Mouse (Mus musculus): ENCODE measurements at regions not wholly inside any gene's neighbourhood (a gene's known extent, or its start where the extent isn't known, plus 50 kb on each side); places are given as distances from the start of the nearest gene placed in this dataset.
A peak's percentile ranks its signal among the peaks of the same experiment; 100 is the strongest.

DNA sequence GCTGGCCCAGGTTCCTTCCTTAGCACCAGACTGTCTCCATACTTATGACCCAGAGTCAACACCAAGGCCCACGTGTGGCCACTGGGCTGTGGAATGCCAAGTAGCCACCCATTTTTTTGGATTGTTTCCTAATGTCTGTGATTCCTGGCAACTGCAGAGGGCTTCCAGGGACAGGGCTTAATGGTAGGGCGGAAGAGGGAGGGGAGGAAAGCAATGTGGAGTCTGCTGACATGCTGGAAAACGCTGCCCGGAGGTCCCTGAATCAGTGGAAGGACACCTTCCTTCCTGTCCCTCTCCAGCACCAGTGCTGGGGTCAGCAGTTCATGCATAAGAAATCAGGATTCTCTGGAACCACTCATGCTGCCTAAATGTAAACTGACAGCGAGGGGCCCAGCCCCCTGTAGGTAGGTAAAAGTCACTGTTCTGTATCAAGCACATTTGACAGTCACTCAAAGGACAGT lies 90.8 kb downstream of the Iyd start:
- no peaks in the 10 kb centered on the region for H3K9me3 ChIP-seq
- 0 out of 2 replicates have a peak, but pooled peaks cover 5% of the 10 kb centered on the region for H3K4me1 ChIP-seq
- WGBS = 43% methylated on average over 5 of the region's 5 CpGs
- no peak overlapping the region for H3K4me3 ChIP-seq (replicated peaks)
- H3K27me3 ChIP-seq (replicated peaks) = no peaks in the 10 kb centered on the region
- ATAC-seq (ENCODE audit: insufficient read depth, low FRiP score, low read depth) = no peak; the same call in 1 of the 2 replicates
- H3K4me2 ChIP-seq = no peak overlapping the region
- H3K36me3 ChIP-seq = no peaks in the 10 kb centered on the region
- no peak overlapping the region for H3K9ac ChIP-seq
- H3K27ac ChIP-seq = no peak overlapping the region

DNA sequence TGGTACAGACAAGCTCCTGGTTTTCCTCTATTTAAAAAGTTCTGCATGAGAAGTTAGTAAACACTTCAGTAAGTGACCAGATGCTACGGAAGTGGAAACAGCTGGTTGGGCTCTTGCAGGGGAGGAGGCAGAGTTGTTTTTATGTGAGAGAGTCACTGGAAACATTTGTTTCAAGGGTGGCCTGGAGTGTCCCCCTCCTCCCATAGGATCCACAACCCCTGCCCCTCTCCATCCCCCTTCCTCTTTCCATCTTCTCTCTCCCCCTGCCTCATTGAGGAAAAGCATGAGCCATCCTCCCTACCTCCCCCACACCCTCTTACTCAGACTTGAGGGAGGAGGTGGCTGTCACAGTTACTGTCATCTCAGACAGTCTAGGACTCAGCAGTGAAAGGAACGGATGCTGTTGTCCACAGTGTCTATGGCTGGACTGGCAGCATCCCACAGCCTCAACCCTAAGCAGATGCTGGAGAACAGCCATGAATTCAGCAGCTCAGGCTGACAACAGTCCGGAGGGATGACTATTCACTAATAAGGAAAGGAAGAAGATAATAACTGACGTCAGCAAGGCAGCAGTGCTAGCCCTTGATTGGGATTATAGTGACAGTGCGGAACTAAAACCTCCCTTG lies 93.9 kb downstream of the Iyd start:
- 36% methylated on average over 5 of the region's 5 CpGs for WGBS
- peak; percentile 78 for ATAC-seq (ENCODE audit: insufficient read depth, low FRiP score, low read depth)
- Histone ChIP-seq H3K9ac (no peak overlapping the region), H3K27ac (peak overlapping the region; percentile 81), H3K36me3 (no peaks in the 10 kb centered on the region), H3K27me3 (replicated peaks) (no peaks in the 10 kb centered on the region), H3K9me3 (no peaks in the 10 kb centered on the region), H3K4me3 (replicated peaks) (no peak overlapping the region), H3K4me1 (0 out of 2 replicates have a peak, but pooled peaks cover 5% of the 10 kb centered on the region), H3K4me2 (no peak overlapping the region)

DNA sequence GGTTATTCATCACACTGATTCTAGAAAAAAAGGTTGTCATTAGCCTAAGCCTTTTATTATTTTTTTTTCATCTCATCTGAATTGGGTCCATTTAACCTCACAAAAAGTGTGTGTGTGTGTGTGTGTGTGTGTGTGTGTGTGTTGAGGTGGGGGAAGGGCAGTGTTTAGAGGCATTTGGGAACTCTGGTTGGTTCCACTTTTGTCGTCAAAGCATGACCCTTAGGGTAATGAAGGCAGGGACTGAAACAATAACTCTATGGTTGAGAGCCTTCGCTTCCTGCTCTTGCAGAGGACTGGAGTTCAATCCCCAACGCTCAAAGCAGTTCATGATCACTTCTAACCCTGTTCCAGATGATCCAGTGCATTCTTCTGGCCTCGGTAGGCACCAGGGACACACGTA lies 96.1 kb upstream of the Plekhg1 start:
- 82% methylated on average over 5 of the region's 5 CpGs for WGBS
- H3K36me3 ChIP-seq = no peaks in the 10 kb centered on the region
- no peaks in the 10 kb centered on the region for H3K9me3 ChIP-seq
- no peak overlapping the region for H3K9ac ChIP-seq
- no peak overlapping the region for H3K4me3 ChIP-seq (replicated peaks)
- H3K27ac ChIP-seq = no peak overlapping the region
- H3K4me2 ChIP-seq = no peak overlapping the region
- no peaks in the 10 kb centered on the region for H3K27me3 ChIP-seq (replicated peaks)
- no peak for ATAC-seq (ENCODE audit: insufficient read depth, low FRiP score, low read depth)
- no peaks in the 10 kb centered on the region for H3K4me1 ChIP-seq

DNA sequence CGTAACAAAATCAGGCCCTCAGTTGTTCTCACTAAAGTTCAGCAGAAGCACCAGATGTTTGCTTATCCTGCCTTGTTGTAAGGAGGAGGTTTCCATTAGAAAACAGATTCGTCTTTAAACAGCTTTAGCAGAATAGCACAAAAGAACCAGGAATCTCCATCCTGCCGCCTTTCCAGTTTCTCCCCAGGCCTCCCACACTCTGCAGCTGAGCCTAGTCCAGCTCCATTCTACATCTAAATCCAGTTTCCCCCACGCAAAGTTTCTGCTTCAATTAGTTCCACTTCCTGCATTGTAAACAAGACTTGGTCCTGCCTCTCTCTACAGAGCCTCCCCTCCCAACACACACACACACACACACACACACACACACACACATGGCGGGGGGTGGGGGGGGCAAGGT lies 95.1 kb upstream of the Plekhg1 start:
- H3K4me1 ChIP-seq = no peaks in the 10 kb centered on the region
- WGBS = 51% methylated on average over 5 of the region's 5 CpGs
- H3K27ac ChIP-seq = peak overlapping the region; percentile 11; the same call in 1 of the 2 replicates
- ATAC-seq (ENCODE audit: insufficient read depth, low FRiP score, low read depth) = no peak
- H3K4me3 ChIP-seq (replicated peaks) = no peak overlapping the region
- no peaks in the 10 kb centered on the region for H3K27me3 ChIP-seq (replicated peaks)
- no peak overlapping the region for H3K4me2 ChIP-seq
- no peaks in the 10 kb centered on the region for H3K9me3 ChIP-seq
- no peak overlapping the region for H3K9ac ChIP-seq
- H3K36me3 ChIP-seq = no peaks in the 10 kb centered on the region

DNA sequence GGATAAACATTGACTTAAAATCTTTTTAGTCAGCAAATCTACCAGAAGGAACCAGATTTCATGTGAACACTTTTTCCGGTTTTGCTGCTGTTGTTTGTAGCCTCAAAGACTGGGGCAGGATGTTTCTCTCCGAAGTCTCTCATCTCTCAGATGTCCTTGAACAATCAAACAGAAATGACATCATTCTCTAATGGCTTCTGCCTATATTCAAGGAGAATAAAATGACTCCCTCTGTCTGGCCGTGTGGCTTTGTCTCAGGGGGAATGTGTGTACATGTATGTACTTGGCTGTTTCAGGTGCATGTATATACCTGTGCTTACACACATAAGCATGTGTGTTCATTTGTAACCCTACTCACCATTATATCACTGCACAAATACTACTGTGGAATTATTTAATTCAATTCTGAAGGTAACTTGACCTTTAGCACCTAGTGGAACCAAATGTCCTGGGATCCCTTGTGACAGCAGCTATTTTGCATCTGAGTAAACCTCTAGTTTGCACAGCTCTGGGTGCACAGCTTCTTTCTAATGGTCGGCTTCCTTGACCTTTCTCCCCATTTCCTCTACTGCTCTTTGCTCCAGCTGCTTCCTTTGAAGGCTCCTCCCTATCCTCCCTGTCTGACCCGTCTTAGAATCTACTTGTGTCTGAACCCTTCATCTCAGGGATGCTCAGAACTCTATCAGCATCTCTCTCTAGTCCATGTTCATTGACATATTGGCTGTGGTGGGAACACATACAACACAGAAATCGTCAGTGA lies 93.8 kb upstream of the Plekhg1 start:
- Histone ChIP-seq H3K4me1 (no peaks in the 10 kb centered on the region), H3K9ac (no peak overlapping the region), H3K9me3 (no peaks in the 10 kb centered on the region), H3K36me3 (no peaks in the 10 kb centered on the region), H3K4me3 (replicated peaks) (no peak overlapping the region), H3K27me3 (replicated peaks) (no peaks in the 10 kb centered on the region), H3K27ac (no peak overlapping the region), H3K4me2 (no peak overlapping the region)
- no peak for ATAC-seq (ENCODE audit: insufficient read depth, low FRiP score, low read depth)
- 59% methylated on average over 6 of the region's 6 CpGs for WGBS

DNA sequence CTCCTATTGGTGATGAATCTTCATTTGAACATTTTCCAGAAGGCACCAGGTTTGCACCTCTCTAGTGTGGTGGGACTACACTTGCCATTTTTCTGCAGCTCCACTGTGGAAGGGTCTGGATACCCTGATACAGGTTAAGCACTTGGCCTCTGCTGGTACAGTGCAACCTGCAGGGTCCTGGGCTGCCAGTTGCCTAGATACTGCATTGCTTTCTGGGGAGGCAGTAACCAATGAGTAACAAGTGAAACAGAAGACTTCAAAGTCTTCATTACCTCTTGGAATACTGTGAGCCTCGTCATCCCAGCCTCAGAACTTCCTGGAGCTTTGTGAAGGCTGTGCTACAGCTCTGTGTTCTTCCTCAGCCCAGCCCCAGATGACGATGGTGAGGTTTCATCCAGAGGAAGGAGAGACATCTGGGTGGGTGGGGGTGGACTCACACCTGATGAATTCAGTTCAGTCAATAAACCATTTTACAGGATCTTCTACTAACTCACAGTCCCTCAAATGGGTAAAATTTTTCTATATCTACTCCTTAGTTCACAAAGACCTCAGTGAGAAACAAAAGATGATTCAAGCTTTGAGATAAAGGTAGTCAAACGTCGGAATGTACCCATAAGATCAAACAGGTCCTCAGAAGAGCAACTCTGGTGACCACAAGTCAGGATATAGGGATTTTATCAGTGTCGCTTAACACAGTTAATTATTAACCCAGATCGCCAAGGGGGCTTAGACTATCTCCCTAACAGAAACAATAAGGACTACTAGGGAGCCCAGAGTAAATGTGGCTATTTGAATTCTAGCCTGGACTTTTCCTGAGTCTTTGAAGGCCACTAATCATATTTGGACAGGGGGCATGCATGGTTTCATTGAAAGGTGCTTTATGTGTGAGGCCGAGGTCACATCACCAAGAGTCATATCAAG lies 92.1 kb upstream of the Plekhg1 start:
- WGBS = 53% methylated on average over 7 of the region's 7 CpGs
- H3K27ac ChIP-seq = no peak overlapping the region
- H3K9ac ChIP-seq = no peak overlapping the region
- peak; percentile 69 for ATAC-seq (ENCODE audit: insufficient read depth, low FRiP score, low read depth)
- H3K4me1 ChIP-seq = no peaks in the 10 kb centered on the region
- no peaks in the 10 kb centered on the region for H3K27me3 ChIP-seq (replicated peaks)
- no peak overlapping the region for H3K4me2 ChIP-seq
- no peak overlapping the region for H3K4me3 ChIP-seq (replicated peaks)
- H3K36me3 ChIP-seq = no peaks in the 10 kb centered on the region
- no peaks in the 10 kb centered on the region for H3K9me3 ChIP-seq

DNA sequence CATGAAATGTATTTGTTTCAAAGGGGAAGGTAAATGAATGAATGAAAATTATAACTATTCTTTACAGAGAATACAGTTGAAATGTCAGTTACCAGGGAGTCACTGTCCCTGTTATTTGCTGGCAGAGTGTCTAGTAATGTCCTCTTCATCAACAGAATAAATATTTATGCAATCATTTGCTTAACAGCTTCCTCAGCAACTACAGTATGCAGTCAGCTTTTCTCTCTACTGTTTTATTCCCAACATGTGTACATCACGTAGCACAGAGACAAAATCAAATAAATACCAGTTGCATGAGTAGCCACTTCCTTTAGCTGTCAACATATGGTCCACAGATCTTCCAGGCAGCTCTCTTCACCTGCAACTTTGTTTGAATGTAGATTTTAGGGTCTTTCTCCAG lies 90.2 kb upstream of the Plekhg1 start:
- Histone ChIP-seq H3K4me3 (replicated peaks) (no peak overlapping the region), H3K36me3 (no peaks in the 10 kb centered on the region), H3K4me1 (no peaks in the 10 kb centered on the region), H3K4me2 (no peak overlapping the region), H3K9me3 (no peaks in the 10 kb centered on the region), H3K27ac (no peak overlapping the region), H3K9ac (no peak overlapping the region), H3K27me3 (replicated peaks) (no peaks in the 10 kb centered on the region)
- ATAC-seq (ENCODE audit: insufficient read depth, low FRiP score, low read depth) = no peak
- WGBS = 29% methylated on average over 1 of the region's 1 CpGs

DNA sequence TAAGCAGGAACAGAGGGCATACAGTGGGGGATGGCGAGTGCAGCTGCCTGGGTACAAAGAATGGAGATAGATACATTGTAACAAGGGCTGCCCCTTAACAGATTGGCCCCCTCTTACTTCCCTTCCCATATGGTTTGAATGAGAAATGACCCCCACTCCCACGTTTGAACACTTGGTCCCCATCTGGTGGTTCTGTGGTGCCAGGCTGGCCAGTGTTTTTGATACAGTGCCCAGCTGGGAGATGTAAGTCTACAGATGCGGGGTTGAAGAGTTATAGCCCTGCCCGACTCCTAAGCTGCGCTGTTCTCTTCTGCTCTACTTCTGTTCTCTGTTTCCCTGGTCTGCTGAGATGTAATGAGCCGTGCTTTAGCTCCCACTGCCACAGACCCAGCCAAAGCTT lies 89.6 kb upstream of the Plekhg1 start:
- no peak for ATAC-seq (ENCODE audit: insufficient read depth, low FRiP score, low read depth)
- Histone ChIP-seq H3K4me3 (replicated peaks) (no peak overlapping the region), H3K4me1 (no peaks in the 10 kb centered on the region), H3K4me2 (no peak overlapping the region), H3K36me3 (no peaks in the 10 kb centered on the region), H3K9ac (no peak overlapping the region), H3K9me3 (no peaks in the 10 kb centered on the region), H3K27me3 (replicated peaks) (no peaks in the 10 kb centered on the region), H3K27ac (no peak overlapping the region)
- 71% methylated on average over 6 of the region's 6 CpGs for WGBS

DNA sequence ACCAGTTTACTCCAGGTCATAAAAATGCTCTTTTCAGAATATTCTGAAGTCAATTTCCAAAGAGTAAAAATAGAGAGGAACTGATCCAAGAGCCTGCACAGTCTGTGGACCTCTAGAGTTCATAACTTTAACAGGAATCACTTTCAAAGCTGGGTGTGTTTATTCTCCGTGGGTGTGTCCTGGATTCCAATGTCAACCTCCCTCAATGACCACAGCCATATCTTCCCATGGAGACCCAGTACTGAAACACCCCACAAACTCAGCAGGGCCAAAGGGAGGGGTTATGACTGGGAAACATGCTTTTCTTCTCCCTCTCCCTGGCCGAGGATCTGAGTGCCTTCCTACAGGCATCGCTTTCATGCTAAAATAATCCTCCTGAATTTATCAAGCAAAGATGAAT lies 87.6 kb upstream of the Plekhg1 start:
- no peaks in the 10 kb centered on the region for H3K36me3 ChIP-seq
- no peaks in the 10 kb centered on the region for H3K9me3 ChIP-seq
- no peaks in the 10 kb centered on the region for H3K4me1 ChIP-seq
- no peak overlapping the region for H3K4me3 ChIP-seq (replicated peaks)
- no peak overlapping the region for H3K9ac ChIP-seq
- no peaks in the 10 kb centered on the region for H3K27me3 ChIP-seq (replicated peaks)
- no peak overlapping the region for H3K4me2 ChIP-seq
- ATAC-seq (ENCODE audit: insufficient read depth, low FRiP score, low read depth) = 0 out of 2 replicates have a peak, but pooled peaks have one; percentile 16
- no peak overlapping the region for H3K27ac ChIP-seq
- 61% methylated on average over 3 of the region's 3 CpGs for WGBS

DNA sequence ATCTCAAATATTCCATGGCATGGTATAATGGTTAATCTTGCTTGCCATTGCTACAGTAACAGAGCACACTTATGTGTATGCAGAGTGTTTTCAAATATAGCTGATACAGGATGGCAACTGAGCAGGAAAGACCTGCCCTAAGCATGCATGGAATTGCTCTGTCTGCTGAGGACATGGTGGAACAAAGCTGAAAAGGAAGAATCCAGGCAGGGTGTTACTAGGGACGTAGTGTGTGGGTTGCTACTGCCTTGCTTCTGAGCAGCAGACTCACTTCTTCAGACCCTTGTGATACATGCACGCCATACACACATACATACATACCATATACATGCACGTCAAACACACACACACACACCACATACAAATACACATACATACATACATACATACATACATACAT lies 84.1 kb upstream of the Plekhg1 start:
- no peak overlapping the region for H3K27ac ChIP-seq
- WGBS = 82% methylated on average over 3 of the region's 3 CpGs
- no peak overlapping the region for H3K9ac ChIP-seq
- ATAC-seq (ENCODE audit: insufficient read depth, low FRiP score, low read depth) = no peak
- H3K9me3 ChIP-seq = no peaks in the 10 kb centered on the region
- no peaks in the 10 kb centered on the region for H3K36me3 ChIP-seq
- H3K4me3 ChIP-seq (replicated peaks) = no peak overlapping the region
- H3K4me1 ChIP-seq = no peaks in the 10 kb centered on the region
- H3K27me3 ChIP-seq (replicated peaks) = no peaks in the 10 kb centered on the region
- no peak overlapping the region for H3K4me2 ChIP-seq

DNA sequence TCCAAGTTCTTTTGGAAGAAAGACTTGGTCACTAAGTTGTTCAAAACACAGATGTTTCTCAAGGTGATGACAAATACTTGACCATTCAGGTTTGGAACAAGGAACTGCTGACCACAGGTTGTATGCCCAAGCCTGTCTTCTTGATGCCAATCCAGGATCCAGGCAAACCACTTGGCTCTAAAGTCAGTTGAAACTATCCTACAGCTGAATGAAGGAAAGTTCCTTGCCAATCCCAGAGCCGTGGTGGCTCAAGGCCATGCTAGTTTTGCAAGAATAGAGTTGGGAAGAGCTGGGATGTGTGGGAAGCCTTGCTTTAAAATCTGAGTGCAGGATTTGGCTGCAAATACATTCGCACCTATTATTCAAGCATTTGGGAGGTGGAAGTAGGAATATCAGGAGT lies 78.0 kb upstream of the Plekhg1 start:
- WGBS = 84% methylated on average over 2 of the region's 2 CpGs
- Histone ChIP-seq H3K9ac (no peak overlapping the region), H3K36me3 (no peaks in the 10 kb centered on the region), H3K27ac (no peak overlapping the region), H3K4me2 (no peak overlapping the region), H3K4me3 (replicated peaks) (no peak overlapping the region), H3K27me3 (replicated peaks) (no peaks in the 10 kb centered on the region), H3K9me3 (no peaks in the 10 kb centered on the region), H3K4me1 (no peaks in the 10 kb centered on the region)
- ATAC-seq (ENCODE audit: insufficient read depth, low FRiP score, low read depth) = no peak

DNA sequence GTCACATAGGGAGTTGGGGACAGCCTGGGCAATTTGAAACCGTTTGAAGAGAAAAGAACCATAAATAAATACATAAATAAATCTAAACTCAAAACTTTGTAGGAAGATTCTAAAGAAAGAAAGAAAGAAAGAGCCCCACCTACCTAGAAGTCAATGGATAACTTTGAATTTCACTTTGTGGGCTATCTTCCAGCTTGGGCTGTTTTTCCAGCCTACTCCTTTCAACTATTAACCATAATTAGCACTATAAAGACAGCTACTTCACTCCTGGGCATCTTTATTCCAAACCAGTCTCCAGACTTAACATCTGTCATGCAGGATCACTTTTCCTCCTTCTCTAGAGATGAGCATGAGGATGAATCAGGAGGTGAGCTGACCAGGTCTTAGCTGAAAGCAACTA lies 77.6 kb upstream of the Plekhg1 start:
- H3K36me3 ChIP-seq = no peaks in the 10 kb centered on the region

More for the DNA sequence above, 77.6 kb upstream of the Plekhg1 start:
- no peak overlapping the region for H3K9ac ChIP-seq
- H3K27ac ChIP-seq = no peak overlapping the region
- H3K9me3 ChIP-seq = no peaks in the 10 kb centered on the region
- no peak for ATAC-seq (ENCODE audit: insufficient read depth, low FRiP score, low read depth)
- WGBS = 71% methylated on average over 1 of the region's 1 CpGs
- H3K27me3 ChIP-seq (replicated peaks) = no peaks in the 10 kb centered on the region
- no peak overlapping the region for H3K4me2 ChIP-seq
- no peaks in the 10 kb centered on the region for H3K4me1 ChIP-seq
- H3K4me3 ChIP-seq (replicated peaks) = no peak overlapping the region
